Mouse (Mus musculus): ENCODE results near the gene Ncam1.

Gene Ncam1

DNA sequence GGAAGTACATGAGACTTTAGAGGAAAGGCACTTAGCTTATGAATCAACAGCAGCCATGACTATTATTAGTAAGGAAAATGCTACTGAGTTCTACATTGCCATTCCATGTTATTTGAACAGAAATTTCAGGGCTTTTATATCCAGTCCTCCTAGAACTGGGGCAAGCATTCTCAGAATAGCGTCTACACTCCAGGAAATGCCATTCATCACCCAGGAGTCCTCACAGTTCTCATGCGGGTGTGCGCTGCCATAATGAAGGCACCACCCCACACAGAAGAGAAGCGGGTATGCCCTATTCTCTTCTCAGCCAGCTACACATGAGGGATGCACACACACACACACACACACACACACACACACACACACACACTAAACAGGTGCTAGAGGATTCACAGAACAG, 43.5 kb downstream of the Ncam1 start:
- DNase-seq (ENCODE audit: low read depth, low spot score): no peak

DNA sequence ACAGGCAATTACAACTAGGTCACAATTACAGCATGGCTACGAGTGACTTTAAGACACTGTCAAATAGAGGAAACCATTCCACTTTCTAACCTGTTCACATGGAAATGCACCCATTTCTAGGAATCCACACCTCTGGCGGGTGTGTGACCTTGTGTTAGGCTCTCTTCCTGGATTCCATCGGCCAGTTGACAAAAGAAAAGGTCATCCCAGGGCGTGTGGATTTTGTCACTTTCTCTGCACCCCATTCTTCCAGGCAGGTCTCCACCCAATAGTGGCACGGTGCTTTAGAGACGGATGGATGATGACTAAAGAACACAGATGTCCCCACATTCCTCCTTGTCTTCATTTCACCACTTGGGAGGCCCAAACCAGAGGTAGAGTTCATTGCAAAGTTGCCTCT, 47.3 kb downstream of the Ncam1 start:
- DNase-seq (ENCODE audit: low read depth, low spot score): no peak

DNA sequence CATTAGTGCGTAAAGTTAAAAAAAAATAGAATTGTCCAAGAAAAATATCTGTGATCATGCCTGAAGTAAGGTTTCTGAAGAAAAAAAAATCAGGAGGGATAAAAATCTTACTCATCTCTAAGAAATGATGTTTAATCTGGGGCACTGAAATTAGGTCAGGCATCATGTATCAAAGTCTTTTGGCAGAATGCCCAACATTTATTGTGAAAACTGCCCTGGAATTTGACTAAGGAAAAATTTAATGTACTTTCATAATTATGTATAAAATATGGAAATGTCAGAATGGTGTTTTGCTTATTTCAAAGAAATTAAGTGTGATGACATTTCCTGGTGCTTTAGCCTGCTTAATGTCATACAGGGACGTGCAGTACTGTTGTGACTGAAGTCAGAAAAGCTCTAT, 52.5 kb downstream of the Ncam1 start:
- no peak for DNase-seq (ENCODE audit: low read depth, low spot score)

DNA sequence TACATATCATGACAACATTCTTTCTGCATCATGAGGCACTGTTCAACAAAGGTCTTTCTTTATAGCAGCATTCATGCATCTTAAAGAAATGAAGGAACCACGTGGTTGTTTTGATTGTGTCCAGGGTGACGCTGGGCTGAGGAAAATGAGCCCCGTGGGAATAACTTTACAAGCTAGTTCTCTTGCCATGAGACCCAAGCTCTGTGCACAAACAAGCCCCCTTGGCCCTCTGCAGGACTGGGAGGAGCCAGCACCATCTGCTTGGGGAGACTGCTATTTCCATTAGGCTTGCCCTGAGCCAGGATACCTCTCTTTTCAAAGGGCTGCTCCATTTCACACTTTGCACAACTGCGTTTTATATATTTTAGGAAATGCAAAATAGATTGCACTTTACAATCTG, 53.0 kb downstream of the Ncam1 start:
- no peak for DNase-seq (ENCODE audit: low read depth, low spot score)

DNA sequence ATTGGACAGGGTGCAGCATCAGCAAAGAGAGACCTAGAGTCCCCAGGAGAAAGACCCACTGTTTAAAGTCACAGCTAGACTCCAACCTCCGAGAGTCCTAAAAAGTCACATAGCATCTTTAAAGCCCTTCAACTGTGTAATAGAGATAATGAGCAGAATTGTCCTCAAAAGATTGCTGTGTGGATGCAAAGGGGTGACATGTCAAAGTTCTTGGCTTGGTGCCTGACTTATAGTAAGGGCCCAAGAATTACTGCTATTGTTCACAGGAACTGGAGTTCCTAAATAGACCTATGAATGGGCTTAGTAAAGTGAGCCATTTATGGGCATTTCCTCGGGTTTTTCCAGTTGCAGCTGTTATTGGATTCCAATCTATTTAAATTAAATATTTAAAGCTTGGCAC, 54.4 kb downstream of the Ncam1 start:
- no peak for DNase-seq (ENCODE audit: low read depth, low spot score)

DNA sequence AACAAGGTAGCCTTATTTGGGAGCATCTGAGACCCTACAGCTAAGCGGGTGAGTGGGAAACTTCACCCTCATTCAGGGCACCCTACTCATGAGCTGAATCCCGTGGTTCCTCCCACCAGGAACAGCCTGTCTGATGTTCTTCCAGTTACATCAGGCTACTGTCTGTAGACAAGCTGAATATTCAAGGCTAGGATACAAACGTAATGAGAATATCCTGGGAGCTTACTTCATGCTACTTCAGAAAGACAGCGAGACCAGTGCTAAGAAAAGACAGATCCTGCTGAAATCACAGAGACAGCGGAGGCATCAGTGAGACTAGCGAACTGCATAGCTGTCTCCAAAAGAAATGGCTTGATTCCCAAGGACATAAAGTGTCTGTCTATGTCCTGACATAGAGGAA, 58.8 kb downstream of the Ncam1 start:
- DNase-seq (ENCODE audit: low read depth, low spot score): no peak

DNA sequence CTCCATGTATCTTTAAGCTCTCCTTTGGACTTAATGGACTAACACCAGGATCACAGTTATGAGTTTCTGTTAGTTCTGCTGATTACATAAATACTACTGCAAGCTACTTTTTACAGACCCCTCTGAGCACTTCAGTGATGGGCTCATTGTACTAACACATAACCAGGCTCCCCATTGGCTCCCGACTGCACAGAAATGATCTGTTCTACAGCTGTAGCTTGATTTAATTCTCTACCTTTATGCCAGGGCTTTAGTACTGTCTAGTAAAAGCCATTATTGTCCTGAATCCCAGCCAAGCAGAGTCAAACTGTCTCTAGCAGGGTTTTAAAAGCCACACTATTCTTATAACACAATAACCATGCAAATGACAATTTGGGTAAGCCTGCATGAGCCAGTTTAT, 60.2 kb downstream of the Ncam1 start:
- no peak for DNase-seq (ENCODE audit: low read depth, low spot score)

GRCm38 (mm10) chr9:49737166-49737565, 61.6 kb downstream of the Ncam1 start:
- DNase-seq (ENCODE audit: low read depth, low spot score): no peak

- no peak for DNase-seq (ENCODE audit: low read depth, low spot score)
Measured at GRCm38 (mm10) chr9:49734348-49735007, 64.2 kb downstream of the Ncam1 start.

DNA sequence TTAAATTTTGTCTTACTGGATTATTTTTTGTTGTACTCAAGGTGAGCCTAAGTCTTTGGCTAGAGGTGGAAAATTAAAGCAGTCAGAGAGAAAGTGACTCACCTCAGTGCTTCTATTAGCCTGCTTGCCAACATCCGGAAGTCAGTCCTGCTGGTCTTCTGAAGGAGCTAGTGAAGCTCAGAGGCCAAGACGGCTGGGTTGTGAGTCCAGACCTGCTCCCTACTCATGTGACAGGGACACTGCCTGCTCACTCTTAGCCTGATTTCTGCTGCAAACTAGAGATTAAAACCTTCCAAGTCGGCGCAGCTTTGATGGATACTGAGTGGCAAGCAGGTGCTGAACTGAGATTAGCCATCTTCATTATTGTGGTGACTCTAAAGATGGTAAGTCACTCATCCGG, 65.0 kb downstream of the Ncam1 start:
- no peak for DNase-seq (ENCODE audit: low read depth, low spot score)

GRCm38 (mm10) chr9:49729479-49729878, 69.2 kb downstream of the Ncam1 start:
- no peak for DNase-seq (ENCODE audit: low read depth, low spot score)

DNA sequence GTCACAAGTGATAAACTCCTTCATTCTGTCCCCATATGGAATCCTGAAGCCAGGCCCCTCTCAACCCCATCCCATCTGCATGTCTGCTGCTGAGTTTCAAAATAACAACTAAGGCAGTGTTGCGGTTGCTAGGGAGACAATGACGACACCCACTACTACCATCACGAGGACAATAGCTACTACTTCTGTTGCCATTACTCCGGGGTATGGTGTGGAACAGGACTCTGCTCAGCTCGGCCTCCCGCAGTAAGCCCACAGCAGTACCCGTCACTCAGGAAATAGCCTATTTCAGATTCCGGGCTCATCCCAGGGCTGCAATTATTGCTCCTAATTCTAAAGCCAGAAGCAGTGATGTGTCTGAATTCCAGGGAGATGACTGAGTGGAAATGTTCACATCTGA, 70.5 kb downstream of the Ncam1 start:
- DNase-seq (ENCODE audit: low read depth, low spot score): no peak

DNA sequence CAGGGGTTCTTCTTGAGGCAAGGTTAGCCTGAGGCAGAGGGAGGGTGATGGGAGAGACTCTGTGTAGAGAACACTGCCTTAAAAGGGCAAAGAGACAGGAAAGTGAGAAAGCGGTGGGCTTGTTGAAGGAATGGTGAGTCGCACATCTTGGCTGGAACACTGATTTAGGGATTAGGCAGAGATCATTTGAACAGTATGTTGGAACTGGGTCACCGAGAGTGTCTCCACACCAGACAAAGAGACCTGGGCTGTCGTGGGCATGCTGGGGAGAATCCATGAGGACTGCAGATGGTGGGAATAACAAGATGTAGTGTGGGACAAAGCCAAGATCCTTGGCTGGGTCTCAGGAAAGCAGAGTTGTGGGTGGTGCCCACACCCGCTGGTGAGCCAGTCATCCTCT, 76.0 kb downstream of the Ncam1 start:
- no peak for DNase-seq (ENCODE audit: low read depth, low spot score)

GRCm38 (mm10) chr9:49715121-49715520, 83.6 kb downstream of the Ncam1 start:
- DNase-seq (ENCODE audit: low read depth, low spot score): peak; percentile 22

DNA sequence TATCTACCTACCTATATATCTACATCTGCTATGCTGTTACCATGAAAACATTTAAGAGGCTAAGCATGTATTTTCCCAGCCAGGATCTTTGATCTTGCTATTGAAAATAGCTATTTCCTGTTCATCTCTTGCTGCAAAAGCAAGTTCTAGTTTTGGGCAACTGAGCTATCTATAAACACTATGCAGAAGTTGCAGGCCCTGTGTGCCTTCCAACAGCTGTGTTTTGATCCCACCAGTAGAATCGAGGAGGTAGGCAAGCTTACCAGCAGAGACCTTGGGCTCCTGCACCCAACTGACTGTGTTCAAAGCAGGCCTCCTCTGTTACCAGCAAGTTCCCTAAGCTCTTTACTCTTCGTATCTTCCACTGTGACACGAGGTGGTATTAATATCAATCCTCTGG, 84.6 kb downstream of the Ncam1 start:
- DNase-seq (ENCODE audit: low read depth, low spot score): no peak

DNA sequence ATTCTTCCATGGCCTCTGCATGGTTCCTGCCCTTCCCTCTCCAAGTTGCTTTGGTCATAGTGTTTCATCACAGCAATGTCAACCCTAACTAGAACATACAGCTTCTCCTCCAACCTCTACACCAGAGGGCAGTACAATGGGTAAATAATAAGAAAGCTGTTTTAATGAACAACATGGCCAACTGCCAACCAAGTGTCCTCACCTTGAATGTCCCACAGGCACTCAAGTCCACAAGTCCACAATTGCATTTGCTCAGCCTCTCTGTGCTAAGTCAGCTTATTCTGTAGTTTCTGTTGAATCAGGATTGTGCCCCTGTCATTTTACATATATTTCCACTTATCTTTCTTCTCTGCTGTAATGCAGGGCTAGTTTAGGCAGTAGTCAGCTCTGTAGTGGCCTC, 91.1 kb downstream of the Ncam1 start:
- no peak for DNase-seq (ENCODE audit: low read depth, low spot score)

DNA sequence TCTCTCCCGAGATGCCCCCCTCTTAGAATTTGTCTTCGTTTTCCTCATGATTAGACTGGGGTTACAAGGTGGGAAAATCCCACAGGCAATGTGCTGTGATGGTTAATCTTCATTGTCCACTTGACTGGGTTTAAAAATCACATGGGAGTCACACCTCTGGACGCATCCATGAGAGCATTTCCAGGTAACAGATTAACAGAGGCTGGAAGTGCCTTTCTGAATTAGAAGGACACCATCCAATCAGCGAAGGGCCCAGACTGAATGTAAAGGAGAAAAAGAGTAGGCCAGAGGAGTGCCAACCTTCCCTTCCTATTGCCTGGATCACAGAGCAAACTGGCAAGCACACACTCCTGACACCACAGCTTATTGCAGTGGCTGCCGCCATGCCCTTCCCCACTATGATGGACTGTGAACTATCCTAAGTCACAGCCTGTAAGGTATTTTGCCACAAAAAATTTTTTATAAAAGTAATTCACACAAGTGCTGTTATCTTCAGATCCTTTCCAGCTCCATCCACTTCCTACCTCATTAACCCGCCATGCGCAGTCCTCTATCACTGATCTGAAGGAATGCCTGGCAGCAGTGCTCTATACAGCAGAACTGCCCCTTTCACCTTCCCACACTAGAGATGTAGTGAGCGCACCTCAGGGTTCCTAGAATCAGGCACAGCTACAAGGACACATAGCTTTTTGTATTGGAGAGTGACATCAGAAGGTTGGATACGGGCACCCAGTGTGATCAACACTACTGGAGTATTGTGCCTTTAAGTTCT, 94.3 kb downstream of the Ncam1 start:
- DNase-seq (ENCODE audit: low read depth, low spot score): no peak

DNA sequence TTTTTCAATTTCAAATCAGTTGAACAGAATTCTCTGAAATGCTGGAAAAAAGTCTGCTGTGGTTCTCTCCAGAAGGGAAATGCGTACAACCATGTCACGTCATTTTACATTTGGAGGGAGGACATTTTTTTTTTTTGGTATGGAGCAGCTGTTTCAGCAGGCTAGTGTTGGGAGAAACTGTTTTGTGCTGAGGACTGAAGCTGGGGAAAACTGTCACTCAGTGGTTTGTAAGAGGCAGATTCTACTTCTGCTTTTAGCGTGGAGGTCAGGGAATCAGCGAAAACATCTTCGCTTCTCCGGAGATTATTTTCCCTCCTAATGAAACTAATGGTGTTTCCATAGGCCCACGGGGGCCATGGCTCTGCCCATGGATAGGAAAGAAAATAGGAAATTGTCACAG, 103.4 kb downstream of the Ncam1 start:
- DNase-seq (ENCODE audit: low read depth, low spot score): no peak

- DNase-seq (ENCODE audit: low read depth, low spot score): no peak
Measured at GRCm38 (mm10) chr9:49692791-49693190, 105.9 kb downstream of the Ncam1 start.

DNA sequence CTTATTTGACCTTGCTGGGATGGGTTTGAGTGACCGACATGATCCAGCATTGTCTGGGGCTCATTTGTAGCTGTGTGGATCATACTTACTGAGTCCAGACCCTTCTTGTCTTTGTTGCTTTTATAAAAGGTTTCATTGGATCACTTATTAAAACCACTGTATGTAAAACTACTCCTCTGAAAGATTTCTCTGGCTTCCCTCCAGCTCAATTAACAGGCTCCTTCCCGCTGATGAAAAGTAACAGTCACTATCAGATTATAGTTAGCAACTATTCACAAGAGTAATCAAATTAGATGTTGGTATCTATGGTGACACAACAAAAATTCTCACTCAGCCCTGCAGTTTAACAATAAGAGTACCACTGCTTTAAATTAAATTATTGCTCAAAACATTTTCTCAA, 107.4 kb downstream of the Ncam1 start:
- DNase-seq (ENCODE audit: low read depth, low spot score): no peak

GRCm38 (mm10) chr9:49683566-49684273, 115.0 kb downstream of the Ncam1 start:
- no peak for DNase-seq (ENCODE audit: low read depth, low spot score)

GRCm38 (mm10) chr9:49681848-49682469, 116.8 kb downstream of the Ncam1 start:
- DNase-seq (ENCODE audit: low read depth, low spot score): no peak
